Mouse (Mus musculus): ENCODE data around the gene Snrnp25.

The Snrnp25 gene

GRCm38 (mm10) chr11:32224468-32225139 lies 19.4 kb downstream of the Snrnp25 start:
- peak; percentile 93 for DNase-seq (ENCODE audit: low spot score in 2 of 2)

- peak in 1 of 2 experiments; percentile 50 for DNase-seq (ENCODE audit: low spot score in 2 of 2)
Observed at GRCm38 (mm10) chr11:32225222-32226104, 20.2 kb downstream of the Snrnp25 start.

- peak; percentile 87 to 89 for DNase-seq (ENCODE audit: low spot score in 2 of 2)
Observed at GRCm38 (mm10) chr11:32226124-32226871, 21.1 kb downstream of the Snrnp25 start, which contains the start of gene Mpg. Mpg (plus strand) TSS chr11:32226505.

GRCm38 (mm10) chr11:32227041-32227440 lies 21.8 kb downstream of the Snrnp25 start:
- no peak for DNase-seq (ENCODE audit: low spot score in 2 of 2)

GRCm38 (mm10) chr11:32227555-32227954 lies 22.3 kb downstream of the Snrnp25 start:
- no peak for DNase-seq (ENCODE audit: low spot score in 2 of 2)

- DNase-seq (ENCODE audit: low spot score in 2 of 2), result no peak
Observed at GRCm38 (mm10) chr11:32228292-32228845, 23.2 kb downstream of the Snrnp25 start.

- no peak for DNase-seq (ENCODE audit: low spot score in 2 of 2)
Observed at GRCm38 (mm10) chr11:32230220-32230619, 25.0 kb downstream of the Snrnp25 start.

- no peak for DNase-seq (ENCODE audit: low spot score in 2 of 2)
Observed at GRCm38 (mm10) chr11:32231125-32231524, 25.9 kb downstream of the Snrnp25 start.

GRCm38 (mm10) chr11:32232848-32233247 lies 27.6 kb downstream of the Snrnp25 start:
- no peak for DNase-seq (ENCODE audit: low spot score in 2 of 2)

GRCm38 (mm10) chr11:32233895-32234294 lies 28.7 kb downstream of the Snrnp25 start:
- DNase-seq (ENCODE audit: low spot score in 2 of 2), result no peak

- no peak for DNase-seq (ENCODE audit: low spot score in 2 of 2)
Observed at GRCm38 (mm10) chr11:32234816-32235485, 29.7 kb downstream of the Snrnp25 start.

GRCm38 (mm10) chr11:32235646-32236045 lies 30.4 kb downstream of the Snrnp25 start:
- DNase-seq (ENCODE audit: low spot score in 2 of 2), result peak; percentile 52 to 77

- no peak for DNase-seq (ENCODE audit: low spot score in 2 of 2)
Observed at GRCm38 (mm10) chr11:32236132-32236531, 30.9 kb downstream of the Snrnp25 start.

- DNase-seq (ENCODE audit: low spot score in 2 of 2), result peak in 1 of 2 experiments; percentile 58
Observed at GRCm38 (mm10) chr11:32236712-32237410, 31.6 kb downstream of the Snrnp25 start.

GRCm38 (mm10) chr11:32237411-32237795 lies 32.2 kb downstream of the Snrnp25 start:
- no peak for DNase-seq (ENCODE audit: low spot score in 2 of 2)

- peak; percentile 52 to 71 for DNase-seq (ENCODE audit: low spot score in 2 of 2)
Observed at GRCm38 (mm10) chr11:32238093-32238860, 33.1 kb downstream of the Snrnp25 start.

GRCm38 (mm10) chr11:32241391-32241790 lies 36.2 kb downstream of the Snrnp25 start:
- DNase-seq (ENCODE audit: low spot score in 2 of 2), result no peak

GRCm38 (mm10) chr11:32242209-32242608 lies 37.0 kb downstream of the Snrnp25 start:
- no peak for DNase-seq (ENCODE audit: low spot score in 2 of 2)

GRCm38 (mm10) chr11:32243205-32243955 lies 38.2 kb downstream of the Snrnp25 start:
- no peak for DNase-seq (ENCODE audit: low spot score in 2 of 2)
